Mouse (Mus musculus) megakaryocyte, embryonic 14.5 days (primary cell): ENCODE results near the gene Hmgcll1. TPM values are rescaled to one million over a fixed set of nuclear protein-coding genes. Genes with fewer than 3 reads are reported as not detected.

Experiments
- H3K27me3 ChIP-seq: replicated peaks from 2 replicates; pipeline ENCODE3; 2012; ENCODE audit warnings: inconsistent platforms
- H3K36me3 ChIP-seq: replicated peaks from 2 replicates; pipeline ENCODE3; 2012; ENCODE audit warnings: low read length, inconsistent platforms, mixed read lengths
- H3K4me1 ChIP-seq: 2 replicates; pipeline ENCODE4 v1.6.1; 2012; ENCODE audit warnings: inconsistent platforms
- H3K4me3 ChIP-seq: replicated peaks from 2 replicates; pipeline ENCODE3; 2012; ENCODE audit warnings: moderate library complexity, mild to moderate bottlenecking, inconsistent platforms
- H3K9me3 ChIP-seq: 2 replicates; pipeline ENCODE4 v1.6.1; 2012; ENCODE audit warnings: inconsistent platforms
- FLI1 ChIP-seq: IDR thresholded peaks from 2 replicates; pipeline ENCODE4 v1.6.1; 2012; ENCODE audit warnings: low read length, inconsistent platforms, mixed read lengths
- GATA1 ChIP-seq: IDR thresholded peaks from 3 replicates; pipeline ENCODE4 v1.6.1; 2012; ENCODE audit warnings: mixed read lengths, low read length, inconsistent platforms, borderline replicate concordance
- polyA plus RNA-seq: library from polyadenylated mRNA; stranded (reverse); fragments of >175 nt; gene quantifications from 2 replicates; pipeline ENCODE4 v1.2.3, GENCODE M21; 2012; ENCODE audit warnings: low replicate concordance; ENCODE audit not compliant: insufficient read depth

The Hmgcll1 gene
- polyA plus RNA-seq, 1 experiment, result not detected

DNA sequence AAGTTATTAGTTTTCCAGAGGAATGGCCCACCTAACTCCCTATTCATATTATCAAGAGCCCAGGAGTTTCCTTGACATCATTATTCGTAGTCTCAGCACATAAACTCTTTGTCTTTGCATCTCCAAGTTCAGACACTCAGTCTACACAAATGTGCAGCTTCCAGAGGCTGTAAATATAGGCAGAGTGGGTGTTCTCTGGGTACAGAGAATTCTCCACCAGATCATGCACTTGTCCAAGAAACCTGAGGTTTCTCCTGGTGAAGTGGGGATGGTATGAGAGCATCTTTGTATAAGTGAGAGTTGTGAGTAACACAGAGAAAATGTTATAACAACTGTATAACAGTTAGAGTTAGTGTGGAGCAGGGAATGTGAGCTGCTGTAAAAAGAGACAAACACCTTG, 114.7 kb downstream of the Hmgcll1 start:
- TF ChIP-seq FLI1 (no peak), GATA1 (no peak)
- H3K4me3 ChIP-seq, result no peak overlapping the region
- no peaks in the 10 kb centered on the region for H3K4me1 ChIP-seq
- no peaks in the 10 kb centered on the region for H3K36me3 ChIP-seq
- no peaks in the 10 kb centered on the region for H3K27me3 ChIP-seq
- no peaks in the 10 kb centered on the region for H3K9me3 ChIP-seq

GRCm38 (mm10) chr9:76134042-76134441, 119.4 kb downstream of the Hmgcll1 start:
- no peak for TF ChIP-seq GATA1
- no peak for TF ChIP-seq FLI1
- Histone ChIP-seq H3K4me3 (no peak overlapping the region), H3K27me3 (no peaks in the 10 kb centered on the region), H3K4me1 (no peaks in the 10 kb centered on the region), H3K9me3 (no peaks in the 10 kb centered on the region), H3K36me3 (no peaks in the 10 kb centered on the region)

DNA sequence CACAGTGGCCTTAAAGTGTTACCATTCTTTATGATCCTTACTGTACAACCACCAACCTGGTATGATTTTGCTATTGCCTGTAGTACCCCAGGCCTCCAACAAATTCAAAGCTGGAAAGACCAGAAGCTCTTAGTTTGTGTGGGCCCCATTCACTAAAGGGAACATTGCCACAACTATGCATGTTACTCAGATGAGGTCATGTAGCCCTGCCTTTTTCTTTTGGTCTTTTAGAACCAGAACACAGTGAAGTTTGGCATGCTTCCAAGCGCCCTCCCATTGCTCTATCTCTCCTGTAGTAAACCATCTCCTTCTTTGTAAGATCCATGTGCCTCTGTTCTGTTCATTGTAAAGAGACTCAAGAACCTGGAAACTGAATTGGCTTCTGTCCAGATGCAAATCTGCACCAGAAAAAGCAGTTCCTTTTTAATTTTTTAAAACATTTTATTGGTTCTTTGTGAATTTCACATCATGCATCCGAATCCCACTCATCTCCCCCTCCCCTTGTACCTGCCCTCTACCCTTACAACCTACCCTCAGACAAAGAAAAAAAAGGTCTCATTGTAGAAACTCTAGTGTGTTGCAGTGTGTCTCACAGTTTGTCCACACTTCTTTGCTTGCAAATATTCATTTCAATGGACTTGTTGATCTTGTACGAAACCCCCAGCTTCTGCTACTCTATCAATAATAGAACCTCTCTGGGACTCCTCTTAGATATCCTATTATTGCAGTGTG, 123.9 kb downstream of the Hmgcll1 start:
- TF ChIP-seq FLI1 (no peak), GATA1 (no peak)
- Histone ChIP-seq H3K36me3 (no peaks in the 10 kb centered on the region), H3K27me3 (no peaks in the 10 kb centered on the region), H3K9me3 (no peaks in the 10 kb centered on the region), H3K4me1 (no peaks in the 10 kb centered on the region), H3K4me3 (no peak overlapping the region)

DNA sequence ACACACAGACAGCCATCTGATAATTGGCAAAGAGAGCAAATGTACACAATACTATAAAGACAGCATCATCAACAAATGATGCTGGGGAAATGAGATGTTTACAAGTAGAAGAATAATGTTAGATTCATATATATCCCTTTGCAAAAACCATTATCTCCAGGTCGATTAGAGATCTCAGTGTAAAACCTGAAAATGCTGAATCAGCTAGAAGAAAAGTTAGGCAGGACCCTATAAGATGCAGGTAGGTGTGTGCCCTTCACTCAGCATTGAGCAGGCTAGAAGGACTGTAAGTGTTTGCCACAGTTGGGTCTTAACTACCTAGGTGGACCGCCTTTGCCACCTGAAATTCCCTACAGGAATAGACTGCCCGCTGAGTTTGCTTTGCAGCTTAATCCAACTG, 130.9 kb downstream of the Hmgcll1 start:
- Histone ChIP-seq H3K4me3 (no peak overlapping the region), H3K36me3 (no peaks in the 10 kb centered on the region), H3K9me3 (no peaks in the 10 kb centered on the region), H3K27me3 (no peaks in the 10 kb centered on the region), H3K4me1 (no peaks in the 10 kb centered on the region)
- TF ChIP-seq GATA1, result no peak
- no peak for TF ChIP-seq FLI1

DNA sequence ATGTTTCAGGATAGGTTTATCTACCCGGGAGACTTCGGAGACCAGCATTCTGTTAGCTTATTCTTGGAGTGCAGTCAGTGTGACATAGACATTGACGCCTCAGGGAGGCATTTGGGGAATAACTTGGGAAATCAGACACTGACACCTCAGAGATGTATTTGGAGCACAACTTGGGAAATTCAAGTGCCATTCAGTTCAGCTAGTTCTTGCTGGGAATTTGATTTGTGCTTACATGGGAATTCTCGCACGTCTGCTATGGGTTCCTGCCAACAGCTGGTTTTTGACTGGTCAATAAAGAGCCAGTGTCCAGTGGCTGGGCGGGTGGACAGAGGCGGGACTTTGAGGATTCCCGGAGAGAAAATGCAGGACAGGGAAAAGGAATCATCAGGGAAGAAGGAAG, 147.8 kb downstream of the Hmgcll1 start:
- Histone ChIP-seq H3K36me3 (no peaks in the 10 kb centered on the region), H3K27me3 (no peaks in the 10 kb centered on the region), H3K4me3 (no peak overlapping the region), H3K4me1 (no peaks in the 10 kb centered on the region), H3K9me3 (peaks cover 3% of the 10 kb centered on the region; the same call in 1 of the 2 replicates)
- TF ChIP-seq GATA1, result no peak
- no peak for TF ChIP-seq FLI1

GRCm38 (mm10) chr9:76168355-76168754, 153.7 kb downstream of the Hmgcll1 start:
- no peak for TF ChIP-seq FLI1
- TF ChIP-seq GATA1, result no peak
- Histone ChIP-seq H3K4me3 (no peak overlapping the region), H3K36me3 (no peaks in the 10 kb centered on the region), H3K4me1 (no peaks in the 10 kb centered on the region), H3K27me3 (no peaks in the 10 kb centered on the region), H3K9me3 (peaks cover 8% of the 10 kb centered on the region)

DNA sequence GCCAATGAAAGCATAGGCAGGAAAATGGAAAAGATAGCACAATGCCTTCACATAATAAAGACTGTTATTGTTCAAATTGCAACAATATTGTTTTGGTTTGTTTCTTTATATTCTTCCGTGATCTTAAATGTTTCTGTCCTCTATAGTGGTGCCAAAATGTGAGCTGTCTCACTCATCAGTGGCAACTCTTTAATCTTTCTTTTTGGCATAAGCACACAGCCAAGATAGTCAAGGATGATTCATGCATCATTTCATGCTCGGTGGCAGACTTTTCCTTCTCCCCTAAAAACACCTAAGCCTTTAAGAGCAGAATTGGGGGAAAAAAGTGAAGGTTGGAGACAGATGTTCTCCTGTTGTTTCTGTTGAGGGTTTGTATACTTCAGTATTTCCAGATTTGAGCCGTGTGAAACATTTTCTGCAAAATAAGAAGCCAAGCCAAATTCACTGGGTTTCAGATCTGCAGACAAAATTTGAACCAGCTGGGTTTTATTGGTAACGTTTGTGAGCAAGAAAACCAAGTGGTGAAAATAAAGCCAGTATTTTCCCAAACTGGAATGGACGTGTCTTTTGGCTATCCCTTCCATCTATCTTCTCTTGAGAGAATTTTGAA, 158.1 kb downstream of the Hmgcll1 start:
- Histone ChIP-seq H3K4me1 (no peaks in the 10 kb centered on the region), H3K36me3 (no peaks in the 10 kb centered on the region), H3K9me3 (peaks cover 13% of the 10 kb centered on the region), H3K4me3 (no peak overlapping the region), H3K27me3 (no peaks in the 10 kb centered on the region)
- TF ChIP-seq GATA1, result no peak
- no peak for TF ChIP-seq FLI1

DNA sequence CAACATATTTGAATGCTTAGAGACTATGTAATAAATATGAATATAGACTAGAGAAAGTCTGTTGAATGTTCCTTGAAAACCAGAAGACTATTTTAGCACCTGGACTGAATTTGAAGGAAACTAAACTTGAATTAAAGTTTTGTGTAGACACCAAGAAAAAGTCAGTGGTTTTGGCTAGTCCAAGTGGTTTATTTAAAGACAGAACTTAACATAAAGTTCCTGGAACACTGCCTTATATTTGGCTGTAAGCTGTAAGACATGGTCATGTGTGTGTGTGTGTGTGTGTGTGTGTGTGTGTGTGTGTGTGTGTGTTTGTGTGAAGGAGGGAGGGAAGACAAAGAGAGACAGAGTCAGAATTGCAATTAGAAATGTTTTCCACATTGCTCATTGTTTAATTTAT, 164.6 kb downstream of the Hmgcll1 start:
- peaks cover 8% of the 10 kb centered on the region for H3K9me3 ChIP-seq
- no peak for TF ChIP-seq FLI1
- no peak for TF ChIP-seq GATA1
- no peak overlapping the region for H3K4me3 ChIP-seq
- no peaks in the 10 kb centered on the region for H3K4me1 ChIP-seq
- no peaks in the 10 kb centered on the region for H3K27me3 ChIP-seq
- H3K36me3 ChIP-seq, result no peaks in the 10 kb centered on the region

Other genes with a start within 250 kb of the Hmgcll1 start
- gene Bmp5, start 239.5 kb upstream of the Hmgcll1 start, polyA plus RNA-seq, result not detected in 2 replicates
- gene Gfral, start 198.8 kb downstream of the Hmgcll1 start, polyA plus RNA-seq, result not detected in 2 replicates